Mouse (Mus musculus) limb, embryonic 13.5 days (tissue): Measurements from ENCODE around the gene Rpl37a. TPM values are rescaled to one million over a fixed set of nuclear protein-coding genes. Genes with fewer than 3 reads are reported as not detected.

Experiments used
- ATAC-seq: fragments of 200-750 bp; cut with Nextera tagmentation; 2 replicates; pipeline ENCODE4 v1.8.0; 2017; ENCODE audit warnings: low read depth, moderate number of reproducible peaks, moderate TSS enrichment; ENCODE audit not compliant: low FRiP score
- H3K27ac ChIP-seq: fragments of 300-500 bp; sonication (generic); 2 replicates; pipeline ENCODE4 v1.5.1; 2015; ENCODE audit warnings: inconsistent platforms, mild to moderate bottlenecking, moderate library complexity
- H3K27me3 ChIP-seq: fragments of 300-500 bp; sonication (generic); 2 replicates; pipeline ENCODE4 v1.6.1; 2015; ENCODE audit warnings: mild to moderate bottlenecking, inconsistent platforms
- H3K36me3 ChIP-seq: fragments of 300-500 bp; sonication (generic); 2 replicates; pipeline ENCODE4 v1.6.1; 2015; ENCODE audit warnings: inconsistent platforms, mild to moderate bottlenecking, moderate library complexity
- H3K4me1 ChIP-seq: fragments of 300-500 bp; sonication (generic); 2 replicates; pipeline ENCODE4 v1.6.1; 2015; ENCODE audit warnings: inconsistent platforms
- H3K4me2 ChIP-seq: fragments of 300-500 bp; sonication (generic); replicated peaks from 2 replicates; pipeline ENCODE4 v1.6.1; 2015; ENCODE audit warnings: inconsistent platforms, mild to moderate bottlenecking, moderate library complexity
- H3K4me3 ChIP-seq: fragments of 300-500 bp; sonication (generic); 2 replicates; pipeline ENCODE4 v1.5.1; 2015; ENCODE audit warnings: moderate library complexity, mild to moderate bottlenecking, inconsistent platforms
- H3K9ac ChIP-seq: fragments of 300-500 bp; sonication (generic); 2 replicates; pipeline ENCODE4 v1.6.1; 2015; ENCODE audit warnings: mild to moderate bottlenecking, inconsistent platforms
- H3K9me3 ChIP-seq: fragments of 300-500 bp; sonication (generic); 2 replicates; pipeline ENCODE4 v1.6.1; 2016; ENCODE audit warnings: inconsistent platforms
- WGBS: fragments of 180-500 bp; shearing (Covaris S2); methylation state at CpG from one replicate; pipeline ENCODE4 v1.1.7; 2015; 5-methylcytosine and 5-hydroxymethylcytosine counted together
- polyA plus RNA-seq: library from polyadenylated mRNA; unstranded; fragments of >200 nt; fragmentation: Nextera tagmentation; extraction: Ambion mirVana; gene quantifications from 2 replicates; pipeline ENCODE4 v1.2.1, GENCODE M21; 2015

The Rpl37a gene
- 1,700 and 1,730 TPM in 2 replicates for polyA plus RNA-seq

DNA sequence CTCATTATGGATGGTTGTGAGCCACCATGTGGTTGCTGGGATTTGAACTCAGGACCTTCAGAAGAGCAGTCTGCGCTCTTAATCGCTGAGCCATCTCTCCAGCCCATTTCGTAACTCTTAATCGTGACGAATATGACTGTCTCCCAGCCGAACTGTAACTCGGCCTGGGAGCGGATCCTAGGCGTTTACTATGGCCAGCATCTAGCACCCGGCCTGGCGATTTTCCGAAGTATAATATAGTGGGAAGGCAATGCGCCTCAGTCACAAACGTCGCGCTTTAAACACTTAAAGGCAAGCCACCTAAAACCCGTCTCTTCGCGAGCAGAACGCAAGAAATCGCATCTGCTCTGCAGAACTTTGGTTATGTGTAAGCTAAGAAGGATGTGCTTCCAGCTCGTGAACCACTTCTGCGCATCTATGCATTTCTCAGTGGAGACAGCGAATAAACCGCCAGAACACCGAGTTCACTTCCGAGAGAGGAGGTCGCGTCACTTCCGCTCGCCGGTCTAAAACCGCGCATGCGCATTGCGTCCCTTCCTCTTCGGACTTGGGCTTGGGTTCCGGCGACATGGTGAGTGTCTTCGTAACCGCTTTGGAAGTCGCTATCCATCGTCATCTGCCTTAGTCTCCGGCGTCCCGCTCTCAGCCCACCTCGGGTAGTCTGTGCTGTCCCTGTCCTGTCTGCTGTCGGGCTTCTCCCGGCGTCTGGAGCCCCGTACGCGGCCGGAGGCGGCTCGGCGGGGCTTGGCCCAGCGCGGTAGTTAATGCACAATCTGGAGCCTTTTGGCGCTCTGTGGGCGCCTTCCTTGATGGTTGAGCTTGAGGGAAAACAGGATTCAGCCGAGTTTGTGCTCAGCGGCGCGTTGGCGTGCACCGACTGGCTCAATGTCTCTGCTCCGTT, at the start of gene Rpl37a:
Rpl37a (plus strand) TSS at position 538 of the 901 bp plus-strand sequence.
- Histone ChIP-seq H3K27me3 (no peaks in the 10 kb centered on the region), H3K9me3 (no peaks in the 10 kb centered on the region), H3K9ac (peak within 1 kb of the TSS; percentile 93), H3K4me3 (peak within 1 kb of the TSS; percentile 77), H3K27ac (peak within 1 kb of the TSS; percentile 93), H3K36me3 (peaks cover 33% of the 10 kb centered on the region), H3K4me2 (peak within 1 kb of the TSS; percentile 87), H3K4me1 (peaks cover 16% of the 10 kb centered on the region)
- WGBS: 3% methylated on average over 68 of the region's 68 CpGs
- peak; percentile 88 for ATAC-seq

DNA sequence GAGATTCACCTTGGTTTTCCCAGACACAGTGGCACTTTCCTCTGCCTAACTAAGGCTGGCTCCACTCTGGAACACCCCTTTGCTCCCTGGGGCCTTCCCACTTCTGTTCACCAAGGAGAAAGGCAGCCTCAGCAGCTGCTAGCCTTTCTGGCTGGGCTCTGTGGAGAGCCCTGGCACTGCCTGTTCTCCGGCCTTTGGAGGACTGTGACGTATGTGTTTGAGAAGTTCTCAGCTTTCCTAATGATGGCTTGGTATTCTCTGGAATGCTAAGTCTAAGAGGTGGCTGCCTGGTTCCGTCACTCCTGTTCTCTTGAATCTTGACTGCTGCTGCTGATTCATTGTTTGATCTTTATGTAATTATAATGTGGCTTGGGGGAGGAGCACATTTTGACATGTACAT, 38.0 kb upstream of the Rpl37a start:
- ATAC-seq: no peak

GRCm38 (mm10) chr1:72696256-72696655, 14.8 kb upstream of the Rpl37a start:
- Histone ChIP-seq H3K4me3 (no peak overlapping the region), H3K27ac (no peak overlapping the region), H3K4me2 (no peak overlapping the region), H3K9me3 (no peaks in the 10 kb centered on the region), H3K4me1 (no peaks in the 10 kb centered on the region), H3K36me3 (no peaks in the 10 kb centered on the region), H3K27me3 (no peaks in the 10 kb centered on the region), H3K9ac (no peak overlapping the region)
- no peak for ATAC-seq
- 48% methylated on average over 3 of the region's 3 CpGs for WGBS

More for the DNA sequence above, 38.0 kb upstream of the Rpl37a start:
- Histone ChIP-seq H3K4me2 (no peak overlapping the region), H3K9me3 (no peaks in the 10 kb centered on the region), H3K27ac (no peak overlapping the region), H3K9ac (no peak overlapping the region), H3K27me3 (no peaks in the 10 kb centered on the region), H3K36me3 (no peaks in the 10 kb centered on the region), H3K4me3 (no peak overlapping the region), H3K4me1 (no peaks in the 10 kb centered on the region)
- 45% methylated on average over 3 of the region's 3 CpGs for whole genome bisulfite sequencing

GRCm38 (mm10) chr1:72698651-72699050, 12.4 kb upstream of the Rpl37a start:
- ATAC-seq: no peak
- Histone ChIP-seq H3K9me3 (no peaks in the 10 kb centered on the region), H3K36me3 (no peaks in the 10 kb centered on the region), H3K4me3 (no peak overlapping the region), H3K27ac (no peak overlapping the region), H3K4me1 (no peaks in the 10 kb centered on the region), H3K27me3 (no peaks in the 10 kb centered on the region), H3K9ac (no peak overlapping the region), H3K4me2 (no peak overlapping the region)
- WGBS: 84% methylated on average over 4 of the region's 4 CpGs

DNA sequence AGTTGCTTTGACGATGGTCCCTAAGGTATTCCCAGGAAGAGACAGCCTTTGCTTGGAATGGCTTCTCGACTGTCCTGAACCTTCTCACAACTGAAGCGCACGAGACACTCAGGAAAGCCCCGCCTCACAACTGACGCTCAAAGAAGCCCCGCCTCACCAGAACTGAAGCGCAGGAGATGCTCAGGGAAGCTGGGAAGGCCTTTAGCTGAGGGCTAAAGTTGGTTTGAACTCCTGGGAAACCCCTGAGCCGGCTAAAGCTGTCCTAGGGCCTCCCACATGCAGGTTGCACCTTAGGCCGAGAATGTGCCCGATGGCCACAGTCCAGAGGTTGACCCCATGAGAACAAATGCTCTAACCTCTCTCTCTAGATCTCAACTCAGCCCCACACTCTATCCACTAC, 10.6 kb upstream of the Rpl37a start, which contains the start of gene Ankar:
Ankar (minus strand) TSS at position 101 of the 400 bp plus-strand sequence.
- 83% methylated on average over 11 of the region's 11 CpGs for WGBS
- ATAC-seq: no peak
- Histone ChIP-seq H3K27ac (no peak within 1 kb of the TSS), H3K4me1 (no peaks in the 10 kb centered on the region), H3K9me3 (no peaks in the 10 kb centered on the region), H3K36me3 (no peaks in the 10 kb centered on the region), H3K4me3 (no peak within 1 kb of the TSS), H3K27me3 (no peaks in the 10 kb centered on the region), H3K9ac (no peak within 1 kb of the TSS), H3K4me2 (no peak within 1 kb of the TSS)

DNA sequence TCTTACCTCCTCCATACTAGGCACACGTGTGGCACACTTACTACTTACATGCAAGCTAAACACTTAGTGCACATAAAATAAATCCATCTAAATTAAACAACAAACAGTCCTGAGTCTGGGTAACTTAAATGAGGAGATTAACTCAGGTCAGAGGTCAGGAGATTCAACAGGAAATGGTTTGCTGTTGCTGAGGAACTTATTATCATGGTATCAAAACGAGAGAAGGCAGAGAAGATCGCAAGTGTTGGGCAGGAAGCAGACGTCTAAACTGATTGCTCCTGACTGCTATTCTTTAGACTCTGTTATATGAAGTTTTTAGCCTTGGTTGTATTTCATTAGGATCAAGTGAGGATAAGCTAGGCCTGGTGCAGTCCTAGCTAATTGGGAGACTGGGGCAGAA, 3.6 kb upstream of the Rpl37a start:
- no peak for ATAC-seq
- Histone ChIP-seq H3K36me3 (peaks cover 2% of the 10 kb centered on the region; the same call in 1 of the 2 replicates), H3K9me3 (no peaks in the 10 kb centered on the region), H3K4me2 (no peak overlapping the region), H3K9ac (no peak overlapping the region), H3K27me3 (no peaks in the 10 kb centered on the region), H3K4me3 (no peak overlapping the region), H3K4me1 (peaks cover 6% of the 10 kb centered on the region), H3K27ac (no peak overlapping the region)
- 26% methylated on average over 4 of the region's 4 CpGs for WGBS

- WGBS: 3% methylated on average over 17 of the region's 17 CpGs
- ATAC-seq: no peak
- H3K9ac ChIP-seq: peak overlapping the region; percentile 93
These were observed 594 bp downstream of the Rpl37a start for GRCm38 (mm10) chr1:72711684-72712083.

GRCm38 (mm10) chr1:72714547-72714946, 3.5 kb downstream of the Rpl37a start:
- Histone ChIP-seq H3K27ac (no peak overlapping the region), H3K9me3 (no peaks in the 10 kb centered on the region), H3K9ac (no peak overlapping the region), H3K4me2 (no peak overlapping the region), H3K27me3 (no peaks in the 10 kb centered on the region), H3K4me1 (peaks cover 16% of the 10 kb centered on the region), H3K36me3 (peaks cover 38% of the 10 kb centered on the region), H3K4me3 (no peak overlapping the region)
- 66% methylated on average over 4 of the region's 4 CpGs for WGBS
- no peak for ATAC-seq

More at GRCm38 (mm10) chr1:72711684-72712083, 594 bp downstream of the Rpl37a start:
- peak overlapping the region; percentile 77 for H3K4me3 ChIP-seq
- H3K27ac ChIP-seq: peak overlapping the region; percentile 93
- peaks cover 16% of the 10 kb centered on the region for H3K4me1 ChIP-seq
- no peaks in the 10 kb centered on the region for H3K27me3 ChIP-seq
- peak overlapping the region; percentile 87 for H3K4me2 ChIP-seq
- H3K9me3 ChIP-seq: no peaks in the 10 kb centered on the region
- peaks cover 33% of the 10 kb centered on the region for H3K36me3 ChIP-seq

DNA sequence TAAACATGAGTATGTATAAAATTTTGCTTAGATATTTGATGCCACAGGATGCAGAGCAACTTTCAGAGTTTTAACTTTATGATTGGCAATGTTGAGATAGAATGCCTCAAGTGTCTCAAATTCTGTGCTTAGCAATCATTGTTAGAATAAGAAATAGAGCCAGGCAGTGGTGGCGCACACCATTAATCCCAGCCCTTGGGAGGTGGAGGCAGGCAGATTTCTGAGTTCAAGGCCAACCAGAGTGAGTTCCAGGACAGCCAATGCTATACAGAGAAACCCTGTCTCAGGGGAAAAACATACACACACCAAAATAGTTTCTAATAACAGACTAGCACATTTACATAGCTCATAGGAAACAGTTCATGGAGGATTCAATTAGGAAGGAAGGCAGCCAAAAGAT, 4.0 kb downstream of the Rpl37a start:
- no peak overlapping the region for H3K4me3 ChIP-seq
- no peak overlapping the region for H3K27ac ChIP-seq
- H3K9me3 ChIP-seq: no peaks in the 10 kb centered on the region
- H3K36me3 ChIP-seq: peaks cover 38% of the 10 kb centered on the region
- no peak for ATAC-seq
- no peaks in the 10 kb centered on the region for H3K27me3 ChIP-seq
- no peak overlapping the region for H3K9ac ChIP-seq
- WGBS: 93% methylated on average over 1 of the region's 1 CpGs
- H3K4me2 ChIP-seq: no peak overlapping the region
- peaks cover 16% of the 10 kb centered on the region for H3K4me1 ChIP-seq

GRCm38 (mm10) chr1:72715593-72716361, 4.7 kb downstream of the Rpl37a start:
- Histone ChIP-seq H3K27ac (no peak overlapping the region), H3K4me2 (no peak overlapping the region), H3K27me3 (no peaks in the 10 kb centered on the region), H3K9ac (no peak overlapping the region), H3K9me3 (no peaks in the 10 kb centered on the region), H3K4me3 (no peak overlapping the region), H3K4me1 (peaks cover 16% of the 10 kb centered on the region), H3K36me3 (peaks cover 38% of the 10 kb centered on the region)
- ATAC-seq: no peak
- WGBS: 84% methylated on average over 3 of the region's 3 CpGs

DNA sequence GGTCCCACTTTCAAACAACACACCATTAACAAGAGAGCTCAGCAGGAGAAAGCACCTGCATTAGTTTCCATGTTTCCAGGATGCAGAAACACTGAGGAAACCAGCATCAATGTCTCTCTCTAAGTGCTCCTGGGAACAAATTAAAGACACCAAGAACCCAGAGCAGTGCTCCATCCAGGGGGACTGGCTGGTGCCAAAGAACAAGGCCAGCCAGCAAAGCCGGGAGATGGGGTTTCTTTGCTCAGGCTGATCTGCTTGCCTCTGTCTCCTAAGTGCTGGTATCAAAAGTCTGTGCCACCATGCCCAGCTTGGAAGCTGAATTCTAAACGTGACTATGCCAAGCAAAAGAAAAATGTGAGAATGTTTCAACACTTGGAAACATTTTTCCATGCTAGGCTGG, 5.3 kb downstream of the Rpl37a start:
- no peaks in the 10 kb centered on the region for H3K27me3 ChIP-seq
- H3K4me1 ChIP-seq: peaks cover 16% of the 10 kb centered on the region
- no peak overlapping the region for H3K4me2 ChIP-seq
- H3K9ac ChIP-seq: no peak overlapping the region
- no peak overlapping the region for H3K4me3 ChIP-seq
- peak overlapping the region; percentile 16; the same call in 1 of the 2 replicates for H3K27ac ChIP-seq
- no peaks in the 10 kb centered on the region for H3K9me3 ChIP-seq
- no peak for ATAC-seq
- 58% methylated on average over 2 of the region's 2 CpGs for WGBS
- peaks cover 38% of the 10 kb centered on the region for H3K36me3 ChIP-seq

DNA sequence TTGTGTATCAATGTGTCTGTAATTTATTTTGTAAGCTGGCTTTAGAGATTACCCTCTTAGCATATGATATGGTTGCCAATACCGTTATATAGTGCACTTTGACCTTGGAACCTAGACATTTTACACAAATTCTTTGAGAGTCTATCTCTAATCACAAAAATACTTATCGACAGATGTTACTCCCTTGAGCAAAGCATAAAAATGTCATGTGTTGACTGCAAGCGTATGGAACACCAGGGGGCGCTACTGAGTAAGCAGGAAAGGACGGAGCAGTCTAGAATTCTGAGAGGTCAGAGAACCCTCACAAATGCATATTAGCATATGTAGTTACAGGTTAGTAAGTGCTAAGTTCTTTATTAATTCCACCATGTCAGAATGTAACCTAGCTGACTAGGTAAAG, 5.8 kb downstream of the Rpl37a start:
- H3K27ac ChIP-seq: no peak overlapping the region
- H3K4me3 ChIP-seq: no peak overlapping the region
- H3K9ac ChIP-seq: no peak overlapping the region
- H3K27me3 ChIP-seq: no peaks in the 10 kb centered on the region
- no peak for ATAC-seq
- WGBS: 9% methylated on average over 5 of the region's 5 CpGs
- peaks cover 38% of the 10 kb centered on the region for H3K36me3 ChIP-seq
- no peaks in the 10 kb centered on the region for H3K9me3 ChIP-seq
- peaks cover 16% of the 10 kb centered on the region for H3K4me1 ChIP-seq
- no peak overlapping the region for H3K4me2 ChIP-seq
